ENCODE assay signal across 11 mouse cellular contexts in the genomic region with DNA sequence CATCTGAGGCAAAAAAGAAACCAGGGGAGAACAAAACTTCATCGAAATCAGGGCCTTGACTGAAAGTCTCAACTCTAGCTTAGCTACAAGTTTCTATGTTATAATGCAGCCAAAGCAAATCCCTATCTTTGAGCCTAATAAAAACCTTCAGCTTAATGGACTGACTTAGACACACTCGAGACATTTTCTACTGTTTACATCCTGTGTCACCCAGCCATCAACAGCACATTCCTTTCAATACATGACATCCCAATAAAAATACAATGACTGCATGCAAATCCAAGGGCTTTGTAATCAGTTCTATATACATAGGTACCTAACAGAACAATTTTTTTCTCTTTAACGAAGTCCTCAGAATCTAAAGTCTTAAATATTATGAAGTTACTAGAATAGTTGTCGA. TPM values are rescaled to one million over a fixed set of nuclear protein-coding genes. Genes with fewer than 3 reads are reported as not detected.
DNase-seq lines count a peak whose midpoint lies in the region; ATAC-seq and TF ChIP-seq lines count a peak whose summit lies in the region.
"Had no signal": no experiment of that assay in that cellular context is flagged by ENCODE, and none has a peak within 500 bp of the region (broad histone marks: within the 10 kb centered on the region; RNA-seq: fewer than 3 reads in every experiment).

No protein-coding gene starts in this region.

- no peak for DNase-seq in layer of hippocampus, adult 2 months (ENCODE audit: low spot score in 2 of 2)
- no peak for DNase-seq in layer of hippocampus, postnatal 25 days (ENCODE audit: extremely low spot score in 1 of 2, low spot score in 1 of 2)
- DNase-seq in limb, embryonic 10.5 days (ENCODE audit: low spot score) = no peak
- DNase-seq in cerebellum, postnatal 36 days = no peak
- DNase-seq in spleen, postnatal 10 days (ENCODE audit: low spot score in 2 of 2) = no peak
- no peak for DNase-seq in retina, postnatal 1 day
- DNase-seq: cerebellum, adult 8-10 months; kidney, postnatal 36 days; right cerebral cortex, postnatal 25 days had no signal

- no peaks in the 10 kb centered on the region for H3K9me3 ChIP-seq in limb, embryonic 10.5 days (replicated peaks)
- H3K9me3 ChIP-seq in neural tube, embryonic 12.5 days = no peaks in the 10 kb centered on the region

- TF ChIP-seq CTCF in layer of hippocampus, adult 2 months (conservative IDR thresholded peaks at IDR 0.05) = no peak
- TF ChIP-seq CTCF in embryonic fibroblast, embryonic 13.5 days (IDR thresholded peaks at IDR 0.05; ENCODE audit: borderline replicate concordance, insufficient read depth, low read length) = no peak

- H3K4me3 ChIP-seq in layer of hippocampus, adult 2 months = peak overlapping the region; percentile 84
- peak overlapping the region; percentile 51 for H3K4me3 ChIP-seq in embryonic fibroblast, embryonic 13.5 days (ENCODE audit: insufficient read depth, low read length)
- peak overlapping the region; percentile 92 for H3K4me3 ChIP-seq in limb, embryonic 10.5 days
- peak overlapping the region; percentile 31 for H3K4me3 ChIP-seq in neural tube, embryonic 12.5 days

- H3K36me3 ChIP-seq in limb, embryonic 10.5 days = peaks cover 41% of the 10 kb centered on the region
- H3K36me3 ChIP-seq in neural tube, embryonic 12.5 days = peaks cover 6% of the 10 kb centered on the region; the same call in 1 of the 2 replicates

- 0 out of 2 replicates have a peak, but pooled peaks cover 3% of the 10 kb centered on the region for H3K27me3 ChIP-seq in limb, embryonic 10.5 days (ENCODE audit: low read depth, poor library complexity, severe bottlenecking)
- H3K27me3 ChIP-seq in neural tube, embryonic 12.5 days (replicated peaks) = no peaks in the 10 kb centered on the region

- H3K9ac ChIP-seq in neural tube, embryonic 12.5 days = 0 out of 2 replicates have a peak overlapping the region, but pooled peaks have one; percentile 43

- TF ChIP-seq POLR2A in embryonic fibroblast, embryonic 13.5 days (IDR thresholded peaks at IDR 0.05; ENCODE audit: low read depth, low read length) = no peak

- peak overlapping the region; percentile 99; the same call in 1 of the 2 replicates for H3K27ac ChIP-seq in layer of hippocampus, adult 2 months
- H3K27ac ChIP-seq in embryonic fibroblast, embryonic 13.5 days (ENCODE audit: insufficient read depth, low read length) = no peak overlapping the region
- no peak overlapping the region for H3K27ac ChIP-seq in limb, embryonic 10.5 days
- no peak overlapping the region for H3K27ac ChIP-seq in neural tube, embryonic 12.5 days

- peak overlapping the region; percentile 82 for H3K4me2 ChIP-seq in neural tube, embryonic 12.5 days (replicated peaks)

- H3K4me1 ChIP-seq in embryonic fibroblast, embryonic 13.5 days (ENCODE audit: control insufficient read depth, insufficient read depth, low read length) = peaks cover 10% of the 10 kb centered on the region
- H3K4me1 ChIP-seq in limb, embryonic 10.5 days = peaks cover 47% of the 10 kb centered on the region
- H3K4me1 ChIP-seq in neural tube, embryonic 12.5 days = peaks cover 41% of the 10 kb centered on the region

- ATAC-seq in neural tube, embryonic 12.5 days (ENCODE audit: low FRiP score, low read depth) = no peak

- 61% methylated on average over 4 of the region's 4 CpGs for WGBS in limb, embryonic 10.5 days
- WGBS in neural tube, embryonic 12.5 days = 54% methylated on average over 4 of the region's 4 CpGs

RNA-seq across cellular contexts. Expression of gene Calm2, which starts 2.0 kb away (rescaled TPM):
- total RNA-seq in layer of hippocampus, adult 2 months (2021) = 1,000 to 10,000 TPM; 2,133 to 2,202 TPM
- total RNA-seq in layer of hippocampus, postnatal 25 days (2021) = 1,000 to 10,000 TPM; 2,126 to 2,271 TPM
- polyA plus RNA-seq in embryonic fibroblast, embryonic 13.5 days (2011; ENCODE audit: insufficient read length, low read depth, missing spikeins) = 1,045 and 1,155 TPM in 2 replicates
- 1,008 and 1,019 TPM in 2 replicates for polyA plus RNA-seq in limb, embryonic 10.5 days (2016; fragmentation: Nextera tagmentation; extraction: Ambion mirVana)
- polyA plus RNA-seq in neural tube, embryonic 12.5 days (2016; fragmentation: Nextera tagmentation; extraction: Ambion mirVana) = 1,679 and 1,888 TPM in 2 replicates

RNA-seq across cellular contexts. Expression of gene Stpg4, which starts 17.2 kb away (rescaled TPM):
- not detected for total RNA-seq in layer of hippocampus, adult 2 months (2021)
- total RNA-seq in layer of hippocampus, postnatal 25 days (2021) = not detected
- polyA plus RNA-seq in embryonic fibroblast, embryonic 13.5 days (2011; ENCODE audit: insufficient read length, low read depth, missing spikeins) = not detected in 2 replicates
- polyA plus RNA-seq in limb, embryonic 10.5 days (2016; fragmentation: Nextera tagmentation; extraction: Ambion mirVana) = not detected in 2 replicates
- not detected in 2 replicates for polyA plus RNA-seq in neural tube, embryonic 12.5 days (2016; fragmentation: Nextera tagmentation; extraction: Ambion mirVana)

Comparison
In these comparisons a context has a peak if more than half of its experiments do, and no peak if none do; other contexts are left out.
1. H3K4me3 ChIP-seq: peak in every context shown above with its lines; median percentile 92 in limb, embryonic 10.5 days; 84 in layer of hippocampus, adult 2 months; 51 in embryonic fibroblast, embryonic 13.5 days; 31 in neural tube, embryonic 12.5 days.